Mouse (Mus musculus) bone marrow macrophage, adult 2 months (primary cell): Measurements from ENCODE around the gene Srms.

Source experiments
- CTCF ChIP-seq: IDR thresholded peaks from 2 replicates; pipeline ENCODE4 v1.5.1; 2012; ENCODE audit warnings: low read depth, mild to moderate bottlenecking, low read length, moderate library complexity
- POLR2A ChIP-seq: IDR thresholded peaks from 2 replicates; pipeline ENCODE4 v1.6.1; 2012; ENCODE audit warnings: mild to moderate bottlenecking, low read depth, low read length, borderline replicate concordance

DNA sequence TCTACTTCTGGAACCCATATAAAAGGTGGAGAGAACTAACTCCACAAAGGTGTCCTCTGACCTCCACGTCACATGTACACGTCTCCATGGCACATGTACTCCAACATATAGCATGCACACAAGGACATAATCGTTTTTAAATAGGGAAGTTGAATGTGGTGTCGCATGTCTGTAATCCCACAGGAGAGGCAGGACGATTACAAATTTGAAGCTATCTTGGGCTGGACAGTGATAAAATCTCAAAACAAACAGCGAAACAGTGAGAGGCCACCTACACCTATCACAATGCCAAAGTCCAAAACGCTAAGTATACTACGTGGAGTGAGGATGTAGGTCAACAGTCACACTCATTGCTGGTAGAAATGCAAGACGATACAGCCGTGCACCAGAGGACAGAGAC, 36.2 kb upstream of the Srms start:
- TF ChIP-seq POLR2A, result no peak
- TF ChIP-seq CTCF, result no peak
